Mouse (Mus musculus) kidney, embryonic 15.5 days (tissue): ENCODE measurements around the gene 1700034J05Rik. TPM values are rescaled to one million over a fixed set of nuclear protein-coding genes. Genes with fewer than 3 reads are reported as not detected.

ENCODE experiments used
- polyA plus RNA-seq: library from polyadenylated mRNA; unstranded; fragments of >200 nt; fragmentation: Nextera tagmentation; extraction: Ambion mirVana; gene quantifications from 2 replicates; pipeline ENCODE4 v1.2.1, GENCODE M21; 2015

The 1700034J05Rik gene
- polyA plus RNA-seq, 1 experiment from 2014 or later: 0.36 TPM

Other genes with a start within 250 kb of the 1700034J05Rik start
- gene Stk38l, start 229.4 kb downstream of the 1700034J05Rik start, polyA plus RNA-seq: 14.7 and 16.0 TPM in 2 replicates
- 2.3 and 4.2 TPM in 2 replicates for gene Arntl2, start 158.4 kb downstream of the 1700034J05Rik start, polyA plus RNA-seq
- not detected in 2 replicates for gene Smco2, start 104.3 kb downstream of the 1700034J05Rik start, polyA plus RNA-seq
- 68.3 and 73.6 TPM in 2 replicates for gene Ppfibp1, start 65.9 kb downstream of the 1700034J05Rik start, polyA plus RNA-seq
- gene Rep15, start 78.2 kb upstream of the 1700034J05Rik start, polyA plus RNA-seq: 1.4 and 1.5 TPM in 2 replicates
- gene Mrps35, start 88.3 kb upstream of the 1700034J05Rik start, polyA plus RNA-seq: 114 and 118 TPM in 2 replicates
- 4.6 and 5.0 TPM in 2 replicates for gene Mansc4, start 132.6 kb upstream of the 1700034J05Rik start, polyA plus RNA-seq
- gene Klhl42, start 137.0 kb upstream of the 1700034J05Rik start, polyA plus RNA-seq: 6.4 and 6.5 TPM in 2 replicates